In the genomic region with DNA sequence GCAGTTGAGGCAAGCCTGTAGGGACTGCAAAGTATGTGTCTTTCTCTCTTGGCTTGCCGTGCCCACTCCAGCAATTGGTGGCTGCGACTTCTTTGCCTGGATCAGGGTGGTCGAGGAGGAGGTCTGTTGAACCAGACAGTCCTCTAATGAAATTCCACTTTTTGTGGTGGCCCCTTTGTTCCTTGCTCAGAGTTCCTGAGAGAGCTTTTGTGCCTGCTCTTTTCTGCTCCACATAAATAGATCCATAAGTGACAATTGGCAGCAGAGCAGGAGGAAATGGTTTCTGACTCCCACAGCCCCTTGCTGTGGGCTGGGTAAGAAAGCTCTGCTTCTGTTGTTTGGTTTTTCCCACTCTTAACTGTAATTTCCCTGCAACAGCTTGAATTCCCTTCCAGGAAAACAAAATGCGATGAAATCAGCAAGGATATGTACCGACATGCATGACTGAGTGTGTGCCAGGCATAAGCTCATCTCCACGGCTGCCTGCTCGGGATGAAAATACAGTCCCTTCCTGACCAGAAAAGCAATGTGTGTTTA, we compare ENCODE assay signal across 15 mouse cellular contexts. TPM values are rescaled to one million over a fixed set of nuclear protein-coding genes. Genes with fewer than 3 reads are reported as not detected.
DNase-seq lines count a peak whose midpoint lies in the region; ATAC-seq lines count a peak whose summit lies in the region.
"Had no signal": no experiment of that assay in that cellular context is flagged by ENCODE, and none has a peak within 500 bp of the region (broad histone marks: within the 10 kb centered on the region; RNA-seq: fewer than 3 reads in every experiment).

No protein-coding gene starts in this region.

- H3K4me1 ChIP-seq in forebrain, embryonic 10.5 days: peaks cover 24% of the 10 kb centered on the region
- H3K4me1 ChIP-seq in forebrain, embryonic 12.5 days: peaks cover 13% of the 10 kb centered on the region
- peaks cover 15% of the 10 kb centered on the region for H3K4me1 ChIP-seq in hindbrain, embryonic 13.5 days (replicated peaks)
- peaks cover 10% of the 10 kb centered on the region for H3K4me1 ChIP-seq in neural tube, embryonic 12.5 days

- 51% methylated on average over 7 of the region's 7 CpGs for WGBS in forebrain, embryonic 10.5 days
- 22% methylated on average over 7 of the region's 7 CpGs for WGBS in forebrain, embryonic 12.5 days
- 10% methylated on average over 7 of the region's 7 CpGs for WGBS in hindbrain, embryonic 13.5 days
- WGBS in neural tube, embryonic 12.5 days: 34% methylated on average over 7 of the region's 7 CpGs

- no peak overlapping the region for H3K4me2 ChIP-seq in forebrain, embryonic 12.5 days
- peak overlapping the region; percentile 20; the same call in 1 of the 2 replicates for H3K4me2 ChIP-seq in hindbrain, embryonic 13.5 days
- H3K4me2 ChIP-seq in neural tube, embryonic 12.5 days (replicated peaks): peak overlapping the region; percentile 16; the same call in 1 of the 2 replicates

- H3K9ac ChIP-seq in forebrain, embryonic 12.5 days: no peak overlapping the region
- H3K9ac ChIP-seq in hindbrain, embryonic 13.5 days: no peak overlapping the region
- no peak overlapping the region for H3K9ac ChIP-seq in neural tube, embryonic 12.5 days

- no peaks in the 10 kb centered on the region for H3K9me3 ChIP-seq in forebrain, embryonic 10.5 days
- no peaks in the 10 kb centered on the region for H3K9me3 ChIP-seq in forebrain, embryonic 12.5 days
- no peaks in the 10 kb centered on the region for H3K9me3 ChIP-seq in hindbrain, embryonic 13.5 days
- no peaks in the 10 kb centered on the region for H3K9me3 ChIP-seq in neural tube, embryonic 12.5 days

- ATAC-seq in forebrain, embryonic 12.5 days (ENCODE audit: low FRiP score): no peak
- ATAC-seq in hindbrain, embryonic 13.5 days (ENCODE audit: low FRiP score): no peak
- ATAC-seq in neural tube, embryonic 12.5 days (ENCODE audit: low FRiP score, low read depth): no peak; the same call in 1 of the 2 replicates

- no peaks in the 10 kb centered on the region for H3K36me3 ChIP-seq in forebrain, embryonic 10.5 days (replicated peaks)
- no peaks in the 10 kb centered on the region for H3K36me3 ChIP-seq in forebrain, embryonic 12.5 days (replicated peaks)
- no peaks in the 10 kb centered on the region for H3K36me3 ChIP-seq in hindbrain, embryonic 13.5 days
- H3K36me3 ChIP-seq in neural tube, embryonic 12.5 days: no peaks in the 10 kb centered on the region

- H3K27me3 ChIP-seq in forebrain, embryonic 10.5 days (ENCODE audit: poor library complexity, severe bottlenecking): peaks cover 61% of the 10 kb centered on the region
- H3K27me3 ChIP-seq in forebrain, embryonic 12.5 days: peaks cover 31% of the 10 kb centered on the region
- H3K27me3 ChIP-seq in hindbrain, embryonic 13.5 days: no peaks in the 10 kb centered on the region
- no peaks in the 10 kb centered on the region for H3K27me3 ChIP-seq in neural tube, embryonic 12.5 days (replicated peaks)

- DNase-seq in forebrain, embryonic 10.5 days (ENCODE audit: extremely low spot score, low spot score): no peak
- DNase-seq in right cerebral cortex, adult 18-20 months: peak; percentile 6
- no peak for DNase-seq in right cerebral cortex, postnatal 14 days
- DNase-seq in adrenal gland, postnatal 4 days (ENCODE audit: low spot score in 2 of 2): no peak
- no peak for DNase-seq in urinary bladder, postnatal 4 days (ENCODE audit: low spot score in 2 of 2)
- DNase-seq: adrenal gland, postnatal 36 days; cerebellum, postnatal 36 days; lung, adult 2 months had no signal

- H3K27ac ChIP-seq in forebrain, embryonic 10.5 days: peak overlapping the region; percentile 64; the same call in 1 of the 2 replicates
- no peak overlapping the region for H3K27ac ChIP-seq in forebrain, embryonic 12.5 days
- peak overlapping the region; percentile 72 for H3K27ac ChIP-seq in hindbrain, embryonic 13.5 days
- no peak overlapping the region for H3K27ac ChIP-seq in neural tube, embryonic 12.5 days

- H3K4me3 ChIP-seq in forebrain, embryonic 10.5 days: no peak overlapping the region
- H3K4me3 ChIP-seq in forebrain, embryonic 12.5 days (replicated peaks): no peak overlapping the region
- H3K4me3 ChIP-seq in hindbrain, embryonic 13.5 days: no peak overlapping the region
- no peak overlapping the region for H3K4me3 ChIP-seq in neural tube, embryonic 12.5 days

RNA-seq across cellular contexts. Expression of a gene that starts 22.6 kb away (rescaled TPM):
- polyA plus RNA-seq in forebrain, embryonic 10.5 days (2016; fragmentation: Nextera tagmentation; extraction: Ambion mirVana): 4.0 and 5.6 TPM in 2 replicates
- 5.5 and 5.9 TPM in 2 replicates for polyA plus RNA-seq in forebrain, embryonic 12.5 days (2016; fragmentation: Nextera tagmentation; extraction: Ambion mirVana)
- polyA plus RNA-seq in hindbrain, embryonic 13.5 days (2015; fragmentation: Nextera tagmentation; extraction: Ambion mirVana): 8.3 and 8.9 TPM in 2 replicates
- polyA plus RNA-seq in neural tube, embryonic 12.5 days (2016; fragmentation: Nextera tagmentation; extraction: Ambion mirVana): 3.9 and 4.7 TPM in 2 replicates
- 1 to 10 TPM; 4.6 to 7.9 TPM for total RNA-seq in adrenal gland, postnatal 4 days (2021)

RNA-seq across cellular contexts. Expression of a gene that starts 58.7 kb away (rescaled TPM):
- not detected in 2 replicates for polyA plus RNA-seq in forebrain, embryonic 10.5 days (2016; fragmentation: Nextera tagmentation; extraction: Ambion mirVana)
- not detected in 2 replicates for polyA plus RNA-seq in forebrain, embryonic 12.5 days (2016; fragmentation: Nextera tagmentation; extraction: Ambion mirVana)
- not detected in 2 replicates for polyA plus RNA-seq in hindbrain, embryonic 13.5 days (2015; fragmentation: Nextera tagmentation; extraction: Ambion mirVana)
- polyA plus RNA-seq in neural tube, embryonic 12.5 days (2016; fragmentation: Nextera tagmentation; extraction: Ambion mirVana): not detected in 2 replicates
- not detected for total RNA-seq in adrenal gland, postnatal 4 days (2021)
- total RNA-seq: adrenal gland, postnatal 36 days; left cerebral cortex, adult 8-10 months; neutrophil, adult 5-6 weeks had no signal
- polyA plus RNA-seq: intestine, embryonic 14.5 days; lung, adult 2 months; stomach, embryonic 14.5 days had no signal

Comparison
In these comparisons a context has a peak if more than half of its experiments do, and no peak if none do; other contexts are left out.
1. H3K27ac ChIP-seq: peak in forebrain, embryonic 10.5 days (single experiment) and hindbrain, embryonic 13.5 days (single experiment); none in forebrain, embryonic 12.5 days (single experiment) and neural tube, embryonic 12.5 days (single experiment).